Mouse (Mus musculus): Measurements from ENCODE around the gene Nps. TPM values are rescaled to one million over a fixed set of nuclear protein-coding genes. Genes with fewer than 3 reads are reported as not detected.

Nps gene
- polyA plus RNA-seq (2017; shearing (Covaris generic)): not detected

DNA sequence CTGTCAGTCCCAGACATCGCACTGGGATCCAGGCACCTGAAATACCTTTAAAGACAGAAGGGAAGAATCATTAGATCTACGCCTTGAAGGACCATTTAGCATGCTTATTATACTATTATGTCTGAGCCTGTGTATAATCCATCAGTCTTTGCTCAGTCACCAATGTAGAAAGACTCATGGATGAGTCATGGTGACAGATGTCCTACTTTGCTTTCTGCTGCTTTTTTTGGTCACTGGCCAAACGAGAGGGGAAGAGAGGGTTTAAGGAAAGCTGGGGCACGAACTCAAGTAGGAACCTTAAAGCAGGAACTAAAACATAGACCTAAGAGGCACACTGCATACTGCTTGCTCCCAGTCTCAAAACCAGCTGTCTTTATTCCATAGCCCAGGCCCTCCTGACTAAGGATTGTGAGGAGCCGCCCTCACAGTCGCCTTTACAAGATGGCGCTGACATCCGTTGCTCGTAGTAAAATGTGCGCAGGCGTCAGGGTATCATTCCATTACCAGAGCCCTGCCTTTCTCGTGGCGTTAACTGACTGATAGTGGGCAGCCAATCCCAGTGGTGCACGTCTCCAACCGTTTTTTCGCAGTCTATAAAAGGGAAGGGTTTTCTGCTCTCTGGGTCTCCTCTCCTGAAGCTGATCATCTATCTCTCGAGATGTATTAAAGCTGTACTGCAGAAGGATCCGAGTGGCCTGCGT is at the start of gene Nps:
TSS of gene Nps (plus strand) at position 651 of the 701 bp plus-strand sequence.

Other genes with a start within 250 kb of the Nps start
- gene Foxi2, start 151.6 kb downstream of the Nps start, polyA plus RNA-seq (2017; shearing (Covaris generic)): not detected